Mouse (Mus musculus) forebrain, embryonic 16.5 days (tissue): ENCODE measurements around the gene Gm11985. TPM values are rescaled to one million over a fixed set of nuclear protein-coding genes. Genes with fewer than 3 reads are reported as not detected.

Source experiments
- ATAC-seq: fragments of 200-750 bp; cut with Nextera tagmentation; 2 replicates; pipeline ENCODE4 v1.8.0; 2017; ENCODE audit warnings: mild to moderate bottlenecking, moderate library complexity
- H3K27ac ChIP-seq: fragments of 300-500 bp; sonication (generic); 2 replicates; pipeline ENCODE4 v1.5.1; 2014; ENCODE audit warnings: low read length, control low read depth
- H3K27me3 ChIP-seq: fragments of 300-500 bp; sonication (generic); replicated peaks from 2 replicates; pipeline ENCODE4 v1.6.1; 2014; ENCODE audit warnings: low read length; ENCODE audit not compliant: control insufficient read depth, insufficient read depth
- H3K36me3 ChIP-seq: fragments of 300-500 bp; sonication (generic); 2 replicates; pipeline ENCODE4 v1.6.1; 2014; ENCODE audit not compliant: control insufficient read depth, insufficient read depth
- H3K4me1 ChIP-seq: fragments of 300-500 bp; sonication (generic); replicated peaks from 2 replicates; pipeline ENCODE4 v1.6.1; 2014; ENCODE audit warnings: low read length; ENCODE audit not compliant: control insufficient read depth, insufficient read depth
- H3K4me2 ChIP-seq: fragments of 300-500 bp; sonication (generic); 2 replicates; pipeline ENCODE4 v1.6.1; 2014; ENCODE audit warnings: mild to moderate bottlenecking, low read length, control low read depth
- H3K4me3 ChIP-seq: fragments of 300-500 bp; sonication (generic); replicated peaks from 2 replicates; pipeline ENCODE4 v1.5.1; 2014; ENCODE audit warnings: mild to moderate bottlenecking, low read length, control low read depth
- H3K9ac ChIP-seq: fragments of 300-500 bp; sonication (generic); replicated peaks from 2 replicates; pipeline ENCODE4 v1.6.1; 2014; ENCODE audit warnings: low read depth, low read length, control low read depth
- H3K9me3 ChIP-seq: fragments of 300-500 bp; sonication (generic); 2 replicates; pipeline ENCODE4 v1.6.1; 2016; ENCODE audit warnings: low read length; ENCODE audit not compliant: control insufficient read depth
- WGBS: fragments of 180-500 bp; shearing (Covaris S2); extraction: QIAGEN DNeasy Blood & Tissue Kit; methylation state at CpG from one replicate; pipeline ENCODE4 v1.1.7; 2014; 5-methylcytosine and 5-hydroxymethylcytosine counted together
- polyA plus RNA-seq: library from polyadenylated mRNA; unstranded; fragments of >200 nt; fragmentation: Nextera tagmentation; extraction: Ambion mirVana; gene quantifications from 2 replicates; pipeline ENCODE4 v1.2.1, GENCODE M21; 2015

Gm11985 gene
- not detected in 2 replicates for polyA plus RNA-seq

- no peak within 1 kb of the TSS for H3K4me2 ChIP-seq
- H3K4me3 ChIP-seq, result no peak within 1 kb of the TSS
- no peaks in the 10 kb centered on the region for H3K36me3 ChIP-seq
- no peak within 1 kb of the TSS for H3K27ac ChIP-seq
- H3K4me1 ChIP-seq, result no peaks in the 10 kb centered on the region
- ATAC-seq, result no peak
- no peaks in the 10 kb centered on the region for H3K9me3 ChIP-seq
- H3K9ac ChIP-seq, result no peak within 1 kb of the TSS
- no peaks in the 10 kb centered on the region for H3K27me3 ChIP-seq
- WGBS, result 87% methylated on average over 13 of the region's 13 CpGs
Measured at GRCm38 (mm10) chr11:7188469-7188868, at the start of gene Gm11985. Gene Gm11985, minus strand, starts transcription at chr11:7188569.

GRCm38 (mm10) chr11:7237712-7238111, 49.3 kb upstream of the Gm11985 start:
- ATAC-seq, result no peak
- no peak overlapping the region for H3K4me3 ChIP-seq
- no peak overlapping the region for H3K9ac ChIP-seq
- H3K36me3 ChIP-seq, result no peaks in the 10 kb centered on the region
- H3K9me3 ChIP-seq, result no peaks in the 10 kb centered on the region
- no peaks in the 10 kb centered on the region for H3K27me3 ChIP-seq
- H3K4me2 ChIP-seq, result no peak overlapping the region
- no peak overlapping the region for H3K27ac ChIP-seq
- H3K4me1 ChIP-seq, result no peaks in the 10 kb centered on the region
- WGBS, result 81% methylated on average over 6 of the region's 6 CpGs

GRCm38 (mm10) chr11:7236751-7237150, 48.4 kb upstream of the Gm11985 start:
- Histone ChIP-seq H3K36me3 (no peaks in the 10 kb centered on the region), H3K27ac (no peak overlapping the region), H3K4me2 (no peak overlapping the region), H3K4me1 (no peaks in the 10 kb centered on the region), H3K9ac (no peak overlapping the region), H3K27me3 (no peaks in the 10 kb centered on the region), H3K9me3 (no peaks in the 10 kb centered on the region), H3K4me3 (no peak overlapping the region)
- 91% methylated on average over 2 of the region's 2 CpGs for WGBS
- no peak for ATAC-seq

- WGBS, result 58% methylated on average over 3 of the region's 3 CpGs
- H3K27ac ChIP-seq, result no peak overlapping the region
- no peaks in the 10 kb centered on the region for H3K4me1 ChIP-seq
- no peak for ATAC-seq
- H3K4me3 ChIP-seq, result no peak overlapping the region
- H3K9ac ChIP-seq, result no peak overlapping the region
- H3K4me2 ChIP-seq, result no peak overlapping the region
- H3K36me3 ChIP-seq, result no peaks in the 10 kb centered on the region
- H3K9me3 ChIP-seq, result no peaks in the 10 kb centered on the region
- H3K27me3 ChIP-seq, result no peaks in the 10 kb centered on the region
Measured at GRCm38 (mm10) chr11:7234981-7235609, 46.7 kb upstream of the Gm11985 start.

GRCm38 (mm10) chr11:7234436-7234835, 46.1 kb upstream of the Gm11985 start:
- Histone ChIP-seq H3K9me3 (no peaks in the 10 kb centered on the region), H3K4me3 (no peak overlapping the region), H3K9ac (no peak overlapping the region), H3K4me2 (no peak overlapping the region), H3K27me3 (no peaks in the 10 kb centered on the region), H3K4me1 (no peaks in the 10 kb centered on the region), H3K36me3 (no peaks in the 10 kb centered on the region), H3K27ac (no peak overlapping the region)
- ATAC-seq, result no peak
- 77% methylated on average over 1 of the region's 1 CpGs for WGBS

- H3K4me1 ChIP-seq, result no peaks in the 10 kb centered on the region
- H3K4me3 ChIP-seq, result no peak overlapping the region
- no peak overlapping the region for H3K9ac ChIP-seq
- 92% methylated on average over 2 of the region's 2 CpGs for WGBS
- H3K27me3 ChIP-seq, result no peaks in the 10 kb centered on the region
- no peaks in the 10 kb centered on the region for H3K36me3 ChIP-seq
- H3K27ac ChIP-seq, result no peak overlapping the region
- no peaks in the 10 kb centered on the region for H3K9me3 ChIP-seq
- no peak for ATAC-seq
- H3K4me2 ChIP-seq, result no peak overlapping the region
Measured at GRCm38 (mm10) chr11:7233333-7233732, 45.0 kb upstream of the Gm11985 start.

GRCm38 (mm10) chr11:7231958-7232357, 43.6 kb upstream of the Gm11985 start:
- H3K4me1 ChIP-seq, result no peaks in the 10 kb centered on the region

GRCm38 (mm10) chr11:7230000-7230399, 41.6 kb upstream of the Gm11985 start:
- Histone ChIP-seq H3K27me3 (no peaks in the 10 kb centered on the region), H3K4me2 (no peak overlapping the region)
- no peak for ATAC-seq

More at GRCm38 (mm10) chr11:7231958-7232357, 43.6 kb upstream of the Gm11985 start:
- Histone ChIP-seq H3K27me3 (no peaks in the 10 kb centered on the region), H3K27ac (no peak overlapping the region), H3K4me3 (no peak overlapping the region), H3K9me3 (no peaks in the 10 kb centered on the region), H3K9ac (no peak overlapping the region), H3K4me2 (no peak overlapping the region), H3K36me3 (no peaks in the 10 kb centered on the region)
- no peak for ATAC-seq
- WGBS, result 92% methylated on average over 4 of the region's 4 CpGs

GRCm38 (mm10) chr11:7228107-7228506, 39.7 kb upstream of the Gm11985 start:
- no peaks in the 10 kb centered on the region for H3K27me3 ChIP-seq
- no peaks in the 10 kb centered on the region for H3K36me3 ChIP-seq
- H3K4me3 ChIP-seq, result no peak overlapping the region
- H3K27ac ChIP-seq, result no peak overlapping the region
- ATAC-seq, result no peak
- no peak overlapping the region for H3K4me2 ChIP-seq
- H3K9me3 ChIP-seq, result no peaks in the 10 kb centered on the region
- no peaks in the 10 kb centered on the region for H3K4me1 ChIP-seq
- WGBS, result 81% methylated on average over 4 of the region's 4 CpGs
- H3K9ac ChIP-seq, result no peak overlapping the region

More at GRCm38 (mm10) chr11:7230000-7230399, 41.6 kb upstream of the Gm11985 start:
- 87% methylated on average over 4 of the region's 4 CpGs for WGBS
- no peaks in the 10 kb centered on the region for H3K4me1 ChIP-seq
- no peaks in the 10 kb centered on the region for H3K9me3 ChIP-seq
- no peak overlapping the region for H3K4me3 ChIP-seq
- H3K9ac ChIP-seq, result no peak overlapping the region
- H3K36me3 ChIP-seq, result no peaks in the 10 kb centered on the region
- H3K27ac ChIP-seq, result no peak overlapping the region
